Mouse (Mus musculus): ENCODE measurements around the gene Mpig6b.

Gene Mpig6b

DNA sequence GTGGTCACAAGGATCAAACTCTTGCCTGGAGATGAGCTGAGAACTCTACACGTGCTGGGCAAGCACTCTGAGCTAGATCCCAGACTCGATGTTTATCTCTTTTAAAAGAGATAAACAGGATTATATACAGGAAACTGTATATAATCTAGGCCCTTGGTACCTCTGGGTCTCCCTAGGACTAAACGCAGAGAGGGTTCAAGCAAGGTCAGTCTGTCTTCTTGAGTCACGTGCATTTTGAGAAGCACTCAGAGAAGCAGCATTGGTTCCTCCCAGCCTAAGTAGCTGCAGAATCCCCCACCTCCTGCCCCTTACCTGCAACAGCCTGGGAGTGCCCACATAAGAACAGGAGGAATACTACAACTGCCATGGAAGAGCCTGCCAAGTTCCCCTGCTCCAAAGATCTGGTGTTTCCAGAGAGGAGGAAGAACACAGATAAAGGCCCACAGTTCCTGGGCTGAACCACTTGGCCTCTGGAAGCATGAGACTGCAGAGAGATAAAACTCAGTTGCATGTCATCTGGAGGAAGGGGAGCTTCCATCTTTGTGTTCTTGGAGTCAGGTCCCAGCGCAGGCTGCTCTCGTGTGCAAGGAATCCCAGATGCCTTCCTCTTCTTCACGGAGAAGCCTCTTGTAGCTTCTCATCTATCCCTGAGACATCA is 19.4 kb upstream of the Mpig6b start, which contains the start of gene Ly6g6f:
Ly6g6f (minus strand) TSS at position 403 of the 658 bp plus-strand sequence.
- no peak for DNase-seq

DNA sequence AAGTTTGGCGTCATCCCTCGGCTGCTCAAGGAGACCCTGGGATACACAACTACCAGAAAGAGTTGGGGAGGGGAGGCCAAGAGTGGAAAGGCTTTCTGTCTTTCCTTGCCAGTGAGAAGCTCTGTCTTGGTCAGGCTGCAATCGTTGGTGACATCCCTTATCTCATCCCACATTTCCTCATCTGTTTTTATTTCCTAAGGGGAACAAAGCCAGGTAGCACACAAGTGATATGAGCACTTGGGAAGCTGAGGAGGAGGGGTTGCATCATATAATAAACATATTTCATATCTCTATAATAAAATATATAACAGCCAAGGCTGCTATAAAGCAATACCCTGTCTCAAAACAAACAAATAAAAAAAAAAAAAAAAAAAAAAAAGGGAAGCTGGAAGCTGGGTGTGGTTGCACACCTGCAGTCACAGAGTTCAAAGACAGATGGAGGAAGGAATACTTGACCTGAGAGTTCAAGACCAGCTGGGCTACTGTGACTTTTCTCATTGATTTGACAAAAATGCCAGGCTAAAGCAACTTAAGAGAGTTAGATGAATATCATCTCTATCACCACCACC is 18.0 kb upstream of the Mpig6b start:
- no peak for DNase-seq

DNA sequence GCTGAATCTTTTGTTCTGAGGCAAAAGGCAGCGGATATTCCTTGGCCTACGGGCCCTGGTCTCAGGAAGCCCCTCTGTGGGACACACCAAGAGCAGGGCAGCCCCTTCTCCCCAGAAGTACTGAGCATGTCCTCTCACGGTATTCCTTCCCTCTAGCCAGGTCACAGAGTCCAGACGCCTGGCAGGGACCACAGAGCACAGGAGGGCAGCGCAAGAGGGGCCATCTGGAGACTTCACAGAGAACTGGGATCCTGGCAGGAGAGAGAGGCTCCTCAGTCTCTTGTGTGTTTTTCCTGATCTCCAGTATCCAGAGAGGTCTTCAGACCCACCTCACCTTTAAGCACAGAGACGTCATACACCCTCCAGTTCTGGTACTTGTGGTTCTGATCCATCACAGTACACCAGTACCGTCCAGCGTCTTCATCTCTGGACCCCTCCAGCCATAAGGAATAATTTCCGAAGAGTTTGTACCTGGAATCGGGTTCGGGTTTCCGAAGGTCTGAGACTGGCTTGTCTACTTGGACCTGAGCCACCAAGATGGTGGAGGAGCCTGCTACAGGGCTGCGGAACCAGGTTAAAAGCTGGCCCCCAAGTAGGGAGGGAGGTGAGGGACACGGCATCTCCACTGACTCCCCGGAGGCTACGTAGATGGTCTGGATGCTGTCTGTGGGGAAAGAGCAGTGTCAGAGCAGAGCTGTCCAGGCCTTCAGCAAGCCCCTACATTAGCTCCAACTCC is 17.0 kb upstream of the Mpig6b start:
- no peak for DNase-seq

DNA sequence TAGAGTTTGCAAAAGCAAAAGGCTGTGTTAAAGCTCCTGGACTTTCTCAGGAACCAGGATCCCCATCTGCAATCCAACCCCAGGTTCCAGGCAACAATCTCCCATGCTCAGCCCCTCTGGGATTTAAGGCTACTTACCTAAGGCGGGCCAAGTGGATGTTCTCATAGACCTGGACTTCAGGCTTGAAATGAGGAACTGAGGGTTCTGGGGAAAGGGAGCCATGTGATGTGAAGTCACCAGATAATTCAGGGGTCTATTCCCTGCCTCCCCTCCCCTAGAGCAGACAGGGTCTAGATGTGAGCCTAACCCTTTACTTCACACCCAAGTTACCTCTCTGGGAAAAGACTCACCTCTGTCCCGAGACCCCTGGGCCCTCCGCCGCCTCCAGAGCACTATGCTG is 14.7 kb upstream of the Mpig6b start:
- DNase-seq = no peak

DNA sequence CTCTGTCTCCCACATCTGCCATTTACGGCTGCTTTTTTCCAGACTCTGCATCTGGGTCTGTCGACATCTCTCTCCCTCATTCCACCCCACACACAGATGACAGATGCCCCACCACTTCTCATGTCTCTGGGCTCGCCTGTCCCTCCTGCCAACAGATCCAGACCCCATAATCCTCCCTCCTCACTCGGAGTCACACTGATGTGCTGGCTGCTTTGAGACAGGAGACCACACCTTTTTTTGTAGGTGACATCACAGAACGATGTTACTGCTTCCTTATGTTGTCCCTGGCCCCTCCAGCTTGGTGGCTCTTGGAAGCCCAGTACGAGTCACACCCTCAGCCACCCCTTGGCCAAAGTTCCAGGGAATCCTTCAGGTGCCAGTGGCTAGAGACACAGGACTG is 14.3 kb upstream of the Mpig6b start:
- no peak for DNase-seq

DNA sequence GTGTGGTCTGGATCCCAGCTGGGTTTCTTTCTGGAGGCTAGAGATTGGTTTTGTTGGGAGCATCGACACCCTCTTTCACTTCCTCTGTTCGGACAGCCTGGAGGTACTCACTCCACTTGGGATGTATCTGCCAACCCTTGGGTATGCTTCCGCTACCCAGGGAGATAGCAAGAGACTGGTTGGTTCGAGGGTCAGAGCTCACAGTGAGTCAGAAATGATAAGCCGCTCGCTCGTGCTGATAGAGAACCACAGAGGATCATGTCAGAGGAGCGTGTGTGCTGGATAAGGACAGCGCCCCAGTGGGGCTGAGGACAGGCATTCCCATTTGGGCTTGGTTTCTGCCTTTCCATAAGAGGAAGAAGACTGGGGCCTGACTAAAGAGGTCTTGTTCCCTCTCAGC is 13.8 kb upstream of the Mpig6b start:
- DNase-seq = peak; percentile 93

DNA sequence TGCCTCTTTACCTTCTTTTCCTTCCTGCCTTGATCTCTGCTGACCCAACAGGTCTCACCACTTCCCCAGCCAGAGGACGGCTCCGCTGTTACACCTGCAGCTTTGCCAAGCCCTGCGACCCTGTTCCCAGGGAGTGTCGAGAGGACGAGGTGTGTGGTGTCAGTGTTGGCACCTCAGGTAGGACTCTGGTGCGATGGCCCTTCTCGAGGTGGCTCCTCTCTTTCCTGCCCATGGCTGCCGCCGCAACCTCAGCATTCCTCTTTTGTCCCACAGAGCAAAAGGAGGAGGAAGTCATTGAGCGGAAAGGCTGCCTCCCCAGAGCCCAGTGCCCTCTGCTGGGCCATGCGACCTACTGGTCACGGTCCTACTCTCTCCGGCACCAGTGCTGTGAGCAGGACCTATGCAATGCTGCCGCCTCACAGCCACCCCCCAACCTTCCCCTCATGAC is 11.8 kb upstream of the Mpig6b start, which contains the start of gene Ly6g6d:
Ly6g6d (minus strand) TSS at position 280 of the 448 bp plus-strand sequence.
- peak; percentile 97 for DNase-seq

DNA sequence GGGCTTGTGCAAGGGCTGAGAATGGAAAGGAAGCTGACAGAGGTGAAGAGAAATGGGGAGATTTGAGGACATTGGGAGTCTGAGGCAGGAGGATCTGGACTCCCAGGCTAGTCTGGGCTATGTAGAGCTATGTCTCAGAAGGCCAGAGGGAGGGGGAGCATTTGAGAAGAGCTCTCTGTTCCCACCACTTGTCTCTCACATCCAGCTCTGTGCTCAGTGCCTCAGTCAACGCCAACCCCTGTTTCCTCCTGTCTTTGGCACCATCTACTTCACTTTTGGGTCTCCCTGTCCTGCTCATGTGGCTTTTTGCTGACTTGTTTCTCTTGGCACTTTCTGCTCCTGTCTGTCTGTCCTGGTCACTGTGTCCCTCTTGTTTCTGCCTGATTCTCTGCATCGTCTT is 11.3 kb upstream of the Mpig6b start:
- peak; percentile 94 for DNase-seq

DNA sequence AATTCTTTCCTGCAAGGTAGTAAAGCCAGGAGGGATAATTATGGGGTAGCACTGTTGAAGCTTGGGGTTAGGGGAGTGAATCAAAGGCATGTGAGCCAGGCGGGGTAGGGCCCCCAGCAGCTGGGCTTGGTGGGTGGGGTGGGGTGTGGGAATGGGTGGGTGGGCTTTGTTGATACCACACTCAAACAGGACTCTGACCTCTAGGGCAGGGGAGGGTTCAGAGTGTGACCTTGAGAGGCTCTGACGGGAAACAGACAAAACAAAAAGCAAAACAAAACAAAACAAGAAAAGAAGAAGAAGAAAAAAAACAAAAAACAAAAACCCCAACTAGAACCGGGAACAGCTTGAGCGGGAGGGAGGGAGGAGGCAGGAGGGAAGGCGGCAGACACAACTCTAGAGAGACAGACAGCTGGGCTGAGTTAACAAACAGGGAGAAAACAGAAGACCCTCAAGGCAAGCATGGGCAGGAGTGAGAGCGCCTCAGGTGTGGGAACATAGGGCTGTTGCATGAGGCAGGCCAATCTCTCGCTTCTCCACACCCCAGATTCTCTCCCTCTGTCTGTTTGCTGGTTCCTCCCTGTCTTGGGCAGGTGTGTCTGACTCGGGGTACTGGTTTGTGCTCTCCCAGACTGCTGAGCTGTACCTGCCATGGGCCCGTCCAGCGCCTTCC is 10.7 kb upstream of the Mpig6b start, which contains the start of gene Ly6g6e:
Ly6g6e (plus strand) TSS at position 396 of the 670 bp plus-strand sequence.
- DNase-seq = no peak

DNA sequence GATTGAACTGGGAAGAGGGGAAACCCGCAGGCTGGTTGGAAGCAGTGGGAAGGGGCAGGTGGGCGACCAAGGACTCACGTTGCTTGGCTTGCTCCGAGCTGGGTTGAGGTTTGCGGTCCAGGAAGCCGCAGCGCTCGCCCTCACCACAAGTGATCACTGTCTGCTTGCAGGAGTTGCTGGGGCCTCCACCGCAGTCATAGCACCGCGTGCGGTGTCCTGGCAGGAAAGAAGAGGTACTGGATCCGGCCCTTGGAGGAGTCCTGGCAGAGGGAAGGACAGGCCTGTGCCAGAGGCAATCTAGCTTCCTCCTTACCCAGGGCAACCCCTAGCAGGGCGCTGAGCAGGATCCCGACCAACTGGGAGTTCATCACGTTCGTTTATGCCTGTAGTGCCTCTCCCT is 8.1 kb upstream of the Mpig6b start:
- DNase-seq = no peak

DNA sequence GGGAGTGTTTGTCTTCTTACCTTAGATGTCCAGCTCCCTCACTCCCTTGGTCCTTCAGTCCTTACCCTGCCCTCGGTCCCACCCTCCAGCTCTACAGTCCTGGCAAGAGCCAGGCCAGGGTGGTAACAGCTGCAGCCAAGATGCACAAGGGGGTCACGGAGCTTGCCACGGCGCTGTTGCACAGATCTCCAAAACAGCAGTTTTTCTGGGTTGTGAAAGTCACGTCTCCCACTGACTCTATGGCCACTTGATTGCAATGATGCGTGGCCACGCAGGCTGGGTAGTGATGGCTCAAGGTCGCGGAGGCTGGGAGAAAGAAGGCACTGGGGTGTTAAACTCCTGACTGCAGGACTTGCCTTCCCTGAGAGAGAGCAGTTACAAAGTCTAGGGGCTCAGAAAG is 5.5 kb upstream of the Mpig6b start:
- DNase-seq = no peak

DNA sequence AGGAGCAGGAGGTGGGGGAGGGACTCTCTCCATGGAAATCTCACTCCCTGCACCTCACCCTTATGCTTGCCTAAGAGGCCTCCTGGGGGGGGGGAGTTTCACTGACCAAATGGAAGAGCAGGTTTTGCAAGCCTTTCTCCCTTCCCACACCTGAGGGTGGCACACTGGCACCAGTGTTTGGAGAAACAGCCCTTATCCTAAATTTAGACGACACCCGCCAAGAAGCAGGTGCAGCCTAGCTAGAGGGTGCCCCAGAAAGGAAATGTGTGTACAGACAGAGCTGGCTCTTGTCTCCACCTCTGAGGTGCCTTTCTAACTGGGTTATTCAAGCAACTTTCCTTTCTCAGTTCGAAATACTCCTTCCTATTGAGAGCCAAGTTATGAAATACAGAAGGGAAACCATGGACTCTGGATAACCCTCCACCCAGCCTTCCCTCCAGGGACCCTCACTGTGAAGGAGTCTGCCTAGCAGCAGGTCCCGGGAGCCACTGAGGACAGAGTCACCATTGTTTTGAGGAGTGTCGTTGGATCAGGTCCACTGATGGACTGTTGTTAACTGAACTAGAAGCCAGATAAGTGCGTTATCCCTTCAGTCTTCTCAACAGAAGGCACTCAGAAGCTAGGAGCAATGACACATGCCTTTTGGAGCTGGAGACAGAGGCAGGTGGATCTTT is 4.7 kb upstream of the Mpig6b start:
- DNase-seq = peak; percentile 95

DNA sequence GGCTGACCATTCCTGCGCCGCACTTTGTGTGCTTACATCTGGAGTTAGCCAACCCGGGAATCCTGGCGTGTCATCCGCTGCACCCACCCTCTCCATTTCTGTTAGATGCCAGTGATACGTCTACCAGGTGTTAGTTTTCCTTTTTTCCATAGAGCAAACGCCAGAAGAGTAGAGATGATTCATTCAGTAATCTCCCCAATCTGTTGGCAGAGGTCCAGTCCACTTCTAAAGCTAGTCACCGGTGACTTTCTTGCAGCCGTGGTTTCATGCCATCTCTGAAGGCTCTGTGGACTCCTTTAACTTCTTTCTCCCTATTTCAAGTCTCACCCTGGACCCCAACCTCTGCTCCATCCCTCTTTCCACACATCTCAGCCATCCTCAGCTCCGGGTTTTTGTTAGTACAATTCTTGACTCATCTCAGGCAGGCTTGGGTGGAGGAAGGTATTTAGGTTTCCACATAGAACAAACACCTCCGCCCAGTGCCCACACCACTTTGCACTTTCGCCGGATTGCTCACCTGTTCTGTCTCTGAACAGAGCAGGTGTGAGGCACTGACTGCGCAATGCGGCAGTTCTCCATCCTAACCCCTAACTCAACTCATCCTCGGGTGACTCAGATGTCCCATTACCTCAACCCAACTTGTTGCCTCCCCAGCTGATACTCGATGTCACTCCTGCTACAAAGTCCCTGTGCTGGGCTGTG is 2.4 kb upstream of the Mpig6b start:
- no peak for DNase-seq

DNA sequence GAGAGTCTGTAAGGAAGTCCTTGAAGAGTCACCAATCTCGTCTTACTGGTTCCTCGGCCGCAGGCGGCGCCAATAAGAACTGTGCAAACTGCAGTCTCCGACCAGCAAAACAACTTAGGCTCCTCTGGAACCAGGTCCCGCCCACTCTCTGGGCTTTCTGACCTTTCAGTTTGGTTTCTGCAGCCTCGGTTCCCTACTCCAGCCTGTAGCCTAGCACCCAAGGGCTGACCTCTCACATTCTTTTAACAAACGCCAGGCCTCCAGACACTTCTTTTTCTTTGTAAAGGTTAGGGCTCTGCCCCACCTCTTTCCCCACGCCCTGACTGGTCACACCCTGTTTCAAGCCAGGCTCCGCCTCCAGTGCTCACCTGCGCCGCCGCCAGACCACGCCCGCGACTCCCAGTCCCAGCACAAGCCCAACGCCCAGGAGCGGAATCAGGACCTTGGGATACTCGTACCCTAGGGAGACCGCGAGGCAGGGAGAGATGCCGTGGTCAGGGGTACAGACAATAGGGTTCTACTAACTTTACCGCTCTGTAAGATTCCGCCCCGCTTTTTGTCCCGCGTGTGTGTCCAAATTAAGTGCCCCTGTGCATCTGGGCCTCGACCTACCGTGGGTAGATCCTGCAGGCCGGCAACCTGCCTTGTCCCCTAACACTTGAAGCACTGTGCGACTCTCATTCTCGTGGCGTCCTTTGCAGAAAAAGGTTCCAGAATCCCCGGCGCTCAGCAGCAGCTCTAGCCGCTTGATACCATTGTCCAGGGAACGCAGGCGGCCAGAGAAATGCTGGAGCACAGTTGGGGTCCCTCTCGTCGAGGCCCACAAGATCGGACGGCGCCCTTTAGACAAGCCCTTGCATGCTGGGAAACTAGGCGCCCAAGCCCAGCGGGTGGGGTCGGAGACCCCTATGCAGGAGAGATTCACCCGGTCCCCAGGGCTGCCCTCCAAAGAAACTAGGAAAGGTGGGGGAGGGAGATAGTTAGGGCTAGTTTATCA is 735 bp downstream of the Mpig6b start, which contains the start of gene Ly6g6c:
Ly6g6c (plus strand) TSS at position 438 of the 997 bp plus-strand sequence.
- peak; percentile 97 for DNase-seq

DNA sequence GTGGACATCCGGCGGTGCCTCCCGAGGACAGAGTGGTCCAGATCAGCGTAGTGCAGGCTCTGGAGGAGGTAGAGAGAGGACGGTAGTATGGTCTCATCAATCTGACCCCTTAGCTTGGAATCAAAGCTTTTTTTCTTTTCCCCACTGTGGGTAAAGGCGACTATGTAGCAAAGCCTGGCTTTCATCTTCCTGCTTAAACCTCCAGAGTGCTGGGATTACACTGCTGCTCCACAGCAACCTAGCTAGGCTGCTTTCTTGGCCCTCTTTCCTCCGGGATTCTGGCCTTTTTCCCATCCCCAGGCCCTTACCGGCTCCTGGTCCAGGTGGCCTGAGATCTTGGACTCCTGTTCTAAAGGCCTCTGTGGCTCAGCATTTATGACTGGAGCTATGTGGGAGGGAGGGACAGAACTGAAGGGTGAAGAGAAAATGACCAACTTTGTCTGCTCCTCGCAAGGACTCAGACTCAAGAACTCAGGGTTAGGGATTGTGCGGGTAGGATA is 1.6 kb downstream of the Mpig6b start:
- no peak for DNase-seq

DNA sequence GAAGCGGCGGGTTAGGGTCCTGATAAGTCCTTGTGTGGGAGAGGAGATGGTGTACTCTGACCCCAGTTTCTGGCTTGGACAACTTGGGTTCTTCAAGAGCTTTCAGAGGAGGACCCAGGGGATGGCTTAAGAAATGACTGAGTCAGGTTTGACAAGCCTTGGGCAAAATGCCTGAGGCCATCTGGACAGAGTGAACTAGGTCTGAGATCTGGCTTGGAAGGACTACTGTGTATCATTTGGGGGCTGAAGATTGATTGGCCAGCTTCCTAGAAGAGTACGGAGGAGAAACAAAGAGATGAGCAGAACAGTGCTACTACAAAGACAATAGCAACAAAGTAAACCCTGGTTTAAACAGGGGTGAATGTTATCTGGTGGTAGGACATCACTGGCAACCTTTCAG is 2.5 kb downstream of the Mpig6b start:
- peak; percentile 94 for DNase-seq

DNA sequence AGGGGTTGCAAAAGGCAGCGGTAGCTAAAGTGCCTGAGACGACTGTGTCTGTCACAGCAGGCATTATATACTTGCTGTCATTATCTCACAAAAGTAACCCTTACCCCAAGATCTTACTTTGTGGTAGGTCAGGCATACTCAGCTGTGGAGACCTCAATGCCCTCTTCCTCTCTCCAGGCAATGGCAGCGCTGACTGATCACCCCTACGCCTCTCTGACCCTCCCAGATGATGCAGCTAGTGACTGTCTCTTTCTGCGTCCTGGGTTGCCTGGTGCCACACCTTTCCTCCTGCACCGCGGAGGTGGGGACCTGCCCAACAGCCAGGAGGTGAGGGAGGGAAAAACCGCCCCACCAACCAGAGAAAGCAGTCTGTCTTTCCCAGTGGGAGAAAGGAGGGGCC is 4.7 kb downstream of the Mpig6b start:
- DNase-seq = peak; percentile 92

DNA sequence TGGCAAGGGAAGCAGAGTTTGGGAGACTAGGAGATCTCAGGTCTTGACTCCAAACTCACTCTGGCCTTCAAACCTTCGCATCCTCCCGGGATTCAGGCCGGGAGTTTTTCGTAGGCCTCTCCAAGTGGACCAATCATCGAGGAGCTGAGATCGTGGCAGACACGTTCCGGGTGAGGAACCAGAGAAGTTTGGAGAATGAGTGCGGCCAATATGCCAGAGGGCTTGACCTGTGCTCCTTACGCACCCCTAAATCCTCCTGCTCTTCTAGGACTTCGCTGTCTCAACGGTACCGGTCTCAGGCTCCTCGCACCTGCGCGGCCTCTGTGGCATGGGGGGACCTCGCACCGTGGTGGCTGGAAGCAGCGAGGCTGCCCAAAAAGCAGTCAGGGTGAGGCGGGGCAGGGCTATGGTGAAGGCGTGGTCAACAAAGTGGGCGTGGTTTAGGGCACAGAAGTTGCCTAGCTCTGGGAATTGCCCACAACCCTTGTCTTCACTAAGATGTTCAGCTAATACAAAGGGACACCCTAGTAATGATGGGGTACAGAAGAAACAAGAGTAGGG is 5.2 kb downstream of the Mpig6b start:
- DNase-seq = peak; percentile 96

DNA sequence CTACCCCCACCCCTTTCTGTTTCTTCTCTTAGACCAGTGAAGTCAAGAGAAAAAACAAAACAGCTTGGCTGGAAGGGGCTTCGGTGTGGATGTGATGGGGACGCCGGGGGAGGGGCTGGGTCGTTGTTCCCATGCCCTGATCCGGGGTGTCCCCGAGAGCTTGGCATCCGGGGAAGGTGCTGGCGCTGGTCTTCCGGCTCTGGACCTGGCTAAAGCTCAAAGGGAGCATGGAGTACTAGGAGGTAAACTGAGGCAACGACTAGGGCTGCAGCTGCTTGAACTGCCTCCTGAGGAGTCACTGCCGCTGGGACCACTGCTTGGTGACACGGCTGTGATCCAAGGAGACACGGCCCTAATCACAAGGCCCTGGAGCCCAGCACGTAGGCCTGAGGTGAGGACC is 5.9 kb downstream of the Mpig6b start:
- peak; percentile 95 for DNase-seq
